Mouse (Mus musculus) liver (tissue): ENCODE data around the gene Ssx2ip.

Experiments used
- DNase-seq: peaks from one replicate; pipeline ENCODE4 v3.0.0-alpha.2; 2020; ENCODE audit warnings: mixed read lengths

Ssx2ip gene

GRCm38 (mm10) chr3:146440011-146440410, 35.6 kb downstream of the Ssx2ip start:
- DNase-seq = no peak

GRCm38 (mm10) chr3:146440422-146440821, 36.0 kb downstream of the Ssx2ip start:
- DNase-seq = no peak

GRCm38 (mm10) chr3:146442484-146442883, 38.0 kb downstream of the Ssx2ip start:
- no peak for DNase-seq

GRCm38 (mm10) chr3:146442936-146443335, 38.5 kb downstream of the Ssx2ip start:
- no peak for DNase-seq

GRCm38 (mm10) chr3:146443380-146443779, 38.9 kb downstream of the Ssx2ip start:
- no peak for DNase-seq

GRCm38 (mm10) chr3:146444880-146445279, 40.4 kb downstream of the Ssx2ip start:
- DNase-seq = no peak

- no peak for DNase-seq
These were observed 42.7 kb downstream of the Ssx2ip start for GRCm38 (mm10) chr3:146447156-146447555.

- DNase-seq = no peak
These were observed 43.2 kb downstream of the Ssx2ip start for GRCm38 (mm10) chr3:146447598-146447997.

GRCm38 (mm10) chr3:146448372-146448771, 43.9 kb downstream of the Ssx2ip start:
- DNase-seq = no peak

- no peak for DNase-seq
These were observed 44.5 kb downstream of the Ssx2ip start for GRCm38 (mm10) chr3:146448969-146449368.

GRCm38 (mm10) chr3:146449745-146450250, 45.4 kb downstream of the Ssx2ip start, which contains the start of gene Ctbs:
Gene Ctbs (plus strand): TSS chr3:146449795.
- DNase-seq = no peak

GRCm38 (mm10) chr3:146450371-146450841, 46.0 kb downstream of the Ssx2ip start:
- peak; percentile 98 for DNase-seq

- DNase-seq = no peak
These were observed 46.9 kb downstream of the Ssx2ip start for GRCm38 (mm10) chr3:146451375-146451774.

GRCm38 (mm10) chr3:146462939-146463338, 58.5 kb downstream of the Ssx2ip start:
- DNase-seq = no peak

- DNase-seq = no peak
These were observed 64.8 kb downstream of the Ssx2ip start for GRCm38 (mm10) chr3:146469226-146469625.

GRCm38 (mm10) chr3:146472657-146473056, 68.2 kb downstream of the Ssx2ip start:
- DNase-seq = no peak

- DNase-seq = no peak
These were observed 69.3 kb downstream of the Ssx2ip start for GRCm38 (mm10) chr3:146473741-146474140.

- no peak for DNase-seq
These were observed 70.0 kb downstream of the Ssx2ip start for GRCm38 (mm10) chr3:146474428-146474827.

- DNase-seq = no peak
These were observed 77.6 kb downstream of the Ssx2ip start for GRCm38 (mm10) chr3:146482044-146482443.

GRCm38 (mm10) chr3:146486464-146486863, 82.0 kb downstream of the Ssx2ip start:
- no peak for DNase-seq
